Mouse (Mus musculus): ENCODE results near the gene Rcc2. TPM values are rescaled to one million over a fixed set of nuclear protein-coding genes. Genes with fewer than 3 reads are reported as not detected.

Gene Rcc2
- total and polyA plus RNA-seq, 3 experiments, result 106 to 525 (median 205) TPM

- Histone ChIP-seq H3K27me3 (ENCODE audit: insufficient read depth, low read length) (no peaks in the 10 kb centered on the region), H3K9me3 (replicated peaks) (no peaks in the 10 kb centered on the region), H3K36me3 (replicated peaks) (peaks cover 97% of the 10 kb centered on the region), H3K4me1 (ENCODE audit: insufficient read depth, low read depth, low read length) (peaks cover 41% of the 10 kb centered on the region), H3K4me3 (ENCODE audit: low read depth, low read length) (no peak overlapping the region)
- DNase-seq (ENCODE audit: low spot score) (no peak), ATAC-seq (ENCODE audit: extremely low read depth, insufficient number of reproducible peaks, low FRiP score, poor library complexity, severe bottlenecking) (no peak)
- TF ChIP-seq GATA2 (IDR thresholded peaks at IDR 0.05; ENCODE audit: borderline replicate concordance, low read depth, low read length) (no peak), GATA1 (IDR thresholded peaks at IDR 0.05; ENCODE audit: borderline replicate concordance, low read length) (no peak), CTCF (IDR thresholded peaks at IDR 0.05; ENCODE audit: low read depth, low read length) (no peak), TAL1 (conservative IDR thresholded peaks at IDR 0.05; ENCODE audit: low read depth, low read length) (no peak), POLR2AphosphoS5 (IDR thresholded peaks at IDR 0.05; ENCODE audit: insufficient replicate concordance, low read depth, low read length) (no peak)
Observed at GRCm38 (mm10) chr4:140720091-140720490, 19.8 kb downstream of the Rcc2 start.

GRCm38 (mm10) chr4:140721968-140722490, 21.7 kb downstream of the Rcc2 start:
- peaks cover 29% of the 10 kb centered on the region for H3K4me1 ChIP-seq (ENCODE audit: insufficient read depth, low read depth, low read length)
- no peak for ATAC-seq (ENCODE audit: extremely low read depth, insufficient number of reproducible peaks, low FRiP score, poor library complexity, severe bottlenecking)
- H3K4me3 ChIP-seq (ENCODE audit: low read depth, low read length), result no peak overlapping the region
- DNase-seq (ENCODE audit: low spot score), result no peak
- H3K9me3 ChIP-seq (replicated peaks), result no peaks in the 10 kb centered on the region
- H3K36me3 ChIP-seq (replicated peaks), result peaks cover 97% of the 10 kb centered on the region
- no peaks in the 10 kb centered on the region for H3K27me3 ChIP-seq (ENCODE audit: insufficient read depth, low read length)
- TF ChIP-seq GATA2 (IDR thresholded peaks at IDR 0.05; ENCODE audit: borderline replicate concordance, low read depth, low read length), result no peak
- no peak for TF ChIP-seq CTCF (IDR thresholded peaks at IDR 0.05; ENCODE audit: low read depth, low read length)
- no peak for TF ChIP-seq GATA1 (IDR thresholded peaks at IDR 0.05; ENCODE audit: borderline replicate concordance, low read length)
- no peak for TF ChIP-seq POLR2AphosphoS5 (IDR thresholded peaks at IDR 0.05; ENCODE audit: insufficient replicate concordance, low read depth, low read length)

GRCm38 (mm10) chr4:140722710-140723109, 22.4 kb downstream of the Rcc2 start:
- TF ChIP-seq CTCF (IDR thresholded peaks at IDR 0.05; ENCODE audit: low read depth, low read length) (no peak), TAL1 (conservative IDR thresholded peaks at IDR 0.05; ENCODE audit: low read depth, low read length) (no peak), GATA2 (IDR thresholded peaks at IDR 0.05; ENCODE audit: borderline replicate concordance, low read depth, low read length) (no peak), GATA1 (IDR thresholded peaks at IDR 0.05; ENCODE audit: borderline replicate concordance, low read length) (no peak), POLR2AphosphoS5 (IDR thresholded peaks at IDR 0.05; ENCODE audit: insufficient replicate concordance, low read depth, low read length) (no peak)
- Histone ChIP-seq H3K4me1 (ENCODE audit: insufficient read depth, low read depth, low read length) (peaks cover 27% of the 10 kb centered on the region), H3K4me3 (ENCODE audit: low read depth, low read length) (no peak overlapping the region), H3K36me3 (replicated peaks) (peaks cover 92% of the 10 kb centered on the region), H3K9me3 (replicated peaks) (no peaks in the 10 kb centered on the region), H3K27me3 (ENCODE audit: insufficient read depth, low read length) (no peaks in the 10 kb centered on the region)
- ATAC-seq (ENCODE audit: extremely low read depth, insufficient number of reproducible peaks, low FRiP score, poor library complexity, severe bottlenecking) (no peak), DNase-seq (ENCODE audit: low spot score) (no peak)

GRCm38 (mm10) chr4:140723192-140723591, 22.9 kb downstream of the Rcc2 start:
- TF ChIP-seq TAL1 (conservative IDR thresholded peaks at IDR 0.05; ENCODE audit: low read depth, low read length) (no peak), CTCF (IDR thresholded peaks at IDR 0.05; ENCODE audit: low read depth, low read length) (no peak), POLR2AphosphoS5 (IDR thresholded peaks at IDR 0.05; ENCODE audit: insufficient replicate concordance, low read depth, low read length) (no peak), GATA2 (IDR thresholded peaks at IDR 0.05; ENCODE audit: borderline replicate concordance, low read depth, low read length) (no peak), GATA1 (IDR thresholded peaks at IDR 0.05; ENCODE audit: borderline replicate concordance, low read length) (no peak)
- no peaks in the 10 kb centered on the region for H3K27me3 ChIP-seq (ENCODE audit: insufficient read depth, low read length)
- no peak for ATAC-seq (ENCODE audit: extremely low read depth, insufficient number of reproducible peaks, low FRiP score, poor library complexity, severe bottlenecking)
- peaks cover 87% of the 10 kb centered on the region for H3K36me3 ChIP-seq (replicated peaks)
- H3K4me1 ChIP-seq (ENCODE audit: insufficient read depth, low read depth, low read length), result peaks cover 23% of the 10 kb centered on the region
- no peak for DNase-seq (ENCODE audit: low spot score)
- H3K4me3 ChIP-seq (ENCODE audit: low read depth, low read length), result no peak overlapping the region
- H3K9me3 ChIP-seq (replicated peaks), result no peaks in the 10 kb centered on the region

GRCm38 (mm10) chr4:140723801-140724200, 23.5 kb downstream of the Rcc2 start:
- peaks cover 82% of the 10 kb centered on the region for H3K36me3 ChIP-seq (replicated peaks)
- no peak for DNase-seq (ENCODE audit: low spot score)

GRCm38 (mm10) chr4:140724739-140725138, 24.4 kb downstream of the Rcc2 start:
- Histone ChIP-seq H3K27me3 (ENCODE audit: insufficient read depth, low read length) (peaks cover 10% of the 10 kb centered on the region; the same call in 1 of the 2 replicates), H3K36me3 (replicated peaks) (peaks cover 74% of the 10 kb centered on the region), H3K4me3 (ENCODE audit: low read depth, low read length) (no peak overlapping the region), H3K4me1 (ENCODE audit: insufficient read depth, low read depth, low read length) (peaks cover 19% of the 10 kb centered on the region), H3K9me3 (replicated peaks) (no peaks in the 10 kb centered on the region)
- no peak for ATAC-seq (ENCODE audit: extremely low read depth, insufficient number of reproducible peaks, low FRiP score, poor library complexity, severe bottlenecking)
- DNase-seq (ENCODE audit: low spot score), result no peak
- TF ChIP-seq TAL1 (conservative IDR thresholded peaks at IDR 0.05; ENCODE audit: low read depth, low read length), result no peak

More at GRCm38 (mm10) chr4:140723801-140724200, 23.5 kb downstream of the Rcc2 start:
- no peak for ATAC-seq (ENCODE audit: extremely low read depth, insufficient number of reproducible peaks, low FRiP score, poor library complexity, severe bottlenecking)
- TF ChIP-seq CTCF (IDR thresholded peaks at IDR 0.05; ENCODE audit: low read depth, low read length) (peak; percentile 53), GATA2 (IDR thresholded peaks at IDR 0.05; ENCODE audit: borderline replicate concordance, low read depth, low read length) (no peak)
- no peak overlapping the region for H3K4me3 ChIP-seq (ENCODE audit: low read depth, low read length)
- peaks cover 19% of the 10 kb centered on the region for H3K4me1 ChIP-seq (ENCODE audit: insufficient read depth, low read depth, low read length)
- H3K27me3 ChIP-seq (ENCODE audit: insufficient read depth, low read length), result peaks cover 3% of the 10 kb centered on the region; the same call in 1 of the 2 replicates
- H3K9me3 ChIP-seq (replicated peaks), result no peaks in the 10 kb centered on the region

GRCm38 (mm10) chr4:140726907-140727306, 26.6 kb downstream of the Rcc2 start:
- H3K36me3 ChIP-seq (replicated peaks), result peaks cover 52% of the 10 kb centered on the region
- no peaks in the 10 kb centered on the region for H3K9me3 ChIP-seq (replicated peaks)
- DNase-seq (ENCODE audit: low spot score), result no peak

More at GRCm38 (mm10) chr4:140726907-140727306, 26.6 kb downstream of the Rcc2 start:
- H3K27me3 ChIP-seq (ENCODE audit: insufficient read depth, low read length), result peaks cover 21% of the 10 kb centered on the region; the same call in 1 of the 2 replicates
- H3K4me3 ChIP-seq (ENCODE audit: low read depth, low read length), result no peak overlapping the region
- ATAC-seq (ENCODE audit: extremely low read depth, insufficient number of reproducible peaks, low FRiP score, poor library complexity, severe bottlenecking), result no peak
- peaks cover 1% of the 10 kb centered on the region; the same call in 1 of the 2 replicates for H3K4me1 ChIP-seq (ENCODE audit: insufficient read depth, low read depth, low read length)
- no peak for TF ChIP-seq GATA2 (IDR thresholded peaks at IDR 0.05; ENCODE audit: borderline replicate concordance, low read depth, low read length)
- TF ChIP-seq GATA1 (IDR thresholded peaks at IDR 0.05; ENCODE audit: borderline replicate concordance, low read length), result no peak
- no peak for TF ChIP-seq CTCF (IDR thresholded peaks at IDR 0.05; ENCODE audit: low read depth, low read length)
- TF ChIP-seq POLR2AphosphoS5 (IDR thresholded peaks at IDR 0.05; ENCODE audit: insufficient replicate concordance, low read depth, low read length), result no peak
- no peak for TF ChIP-seq TAL1 (conservative IDR thresholded peaks at IDR 0.05; ENCODE audit: low read depth, low read length)
